Mouse (Mus musculus) megakaryocyte, embryonic 14.5 days (primary cell): ENCODE measurements around the gene Recql.

Experiments used
- FLI1 ChIP-seq: IDR thresholded peaks from 2 replicates; pipeline ENCODE4 v1.6.1; 2012; ENCODE audit warnings: low read length, inconsistent platforms, mixed read lengths
- GATA1 ChIP-seq: IDR thresholded peaks from 3 replicates; pipeline ENCODE4 v1.6.1; 2012; ENCODE audit warnings: mixed read lengths, low read length, inconsistent platforms, borderline replicate concordance

DNA sequence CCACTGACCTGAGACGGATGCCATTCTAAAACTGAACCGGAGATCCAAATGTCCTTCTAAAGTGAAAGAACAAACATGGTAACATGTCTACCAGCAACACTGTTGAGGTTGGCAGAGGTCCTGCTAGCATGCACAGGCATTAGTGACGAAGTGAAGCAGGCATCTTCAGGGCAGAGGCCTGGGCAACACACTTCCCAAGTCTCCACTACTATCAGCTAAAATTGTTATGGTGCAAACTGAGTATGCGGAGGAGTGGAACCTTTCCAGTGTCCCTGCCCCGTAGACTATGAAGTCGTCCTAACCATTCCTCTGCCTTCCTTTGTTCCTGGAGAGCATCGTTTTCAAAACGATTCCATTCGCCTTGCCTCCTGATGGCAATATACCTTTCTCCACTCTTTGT lies 2.4 kb downstream of the Recql start:
- TF ChIP-seq GATA1 (no peak), FLI1 (no peak)
